Mouse (Mus musculus): ENCODE data around the gene Cxcr4.

The Cxcr4 gene

GRCm38 (mm10) chr1:128602018-128602687 lies 10.1 kb upstream of the Cxcr4 start:
- in situ Hi-C loops (cut with MboI; ENCODE audit: low pct_unique_long_range_greater_than_20kb in 1 of 2, low sequenced_read_pairs in 2 of 2, unreplicated experiment in 1 of 2) = no loop called here

GRCm38 (mm10) chr1:128601307-128601706 lies 9.2 kb upstream of the Cxcr4 start:
- in situ Hi-C loops (cut with MboI; ENCODE audit: low pct_unique_long_range_greater_than_20kb in 1 of 2, low sequenced_read_pairs in 2 of 2, unreplicated experiment in 1 of 2) = no loop called here

- in situ Hi-C loops (cut with MboI; ENCODE audit: low pct_unique_long_range_greater_than_20kb in 1 of 2, low sequenced_read_pairs in 2 of 2, unreplicated experiment in 1 of 2) = no loop called here
These were observed 8.5 kb upstream of the Cxcr4 start for GRCm38 (mm10) chr1:128600549-128600948.

GRCm38 (mm10) chr1:128597209-128597782 lies 5.2 kb upstream of the Cxcr4 start:
- in situ Hi-C loops (cut with MboI; ENCODE audit: low pct_unique_long_range_greater_than_20kb in 1 of 2, low sequenced_read_pairs in 2 of 2, unreplicated experiment in 1 of 2) = no loop called here

- in situ Hi-C loops (cut with MboI; ENCODE audit: low pct_unique_long_range_greater_than_20kb in 1 of 2, low sequenced_read_pairs in 2 of 2, unreplicated experiment in 1 of 2) = no loop called here
These were observed 3.4 kb upstream of the Cxcr4 start for GRCm38 (mm10) chr1:128595528-128595927.

- in situ Hi-C loops (cut with MboI; ENCODE audit: low pct_unique_long_range_greater_than_20kb in 1 of 2, low sequenced_read_pairs in 2 of 2, unreplicated experiment in 1 of 2) = no loop called here
These were observed 3.0 kb upstream of the Cxcr4 start for GRCm38 (mm10) chr1:128595105-128595420.

- in situ Hi-C loops (cut with MboI; ENCODE audit: low pct_unique_long_range_greater_than_20kb in 1 of 2, low sequenced_read_pairs in 2 of 2, unreplicated experiment in 1 of 2) = no loop called here
These were observed 2.4 kb upstream of the Cxcr4 start for GRCm38 (mm10) chr1:128594353-128595104.

- in situ Hi-C loops (cut with MboI; ENCODE audit: low pct_unique_long_range_greater_than_20kb in 1 of 2, low sequenced_read_pairs in 2 of 2, unreplicated experiment in 1 of 2) = no loop called here
These were observed 938 bp upstream of the Cxcr4 start for GRCm38 (mm10) chr1:128592961-128593501.

GRCm38 (mm10) chr1:128591721-128592210 lies 327 bp downstream of the Cxcr4 start:
- in situ Hi-C loops (cut with MboI; ENCODE audit: low pct_unique_long_range_greater_than_20kb in 1 of 2, low sequenced_read_pairs in 2 of 2, unreplicated experiment in 1 of 2) = no loop called here

GRCm38 (mm10) chr1:128590816-128591720 lies 1.0 kb downstream of the Cxcr4 start:
- in situ Hi-C loops (cut with MboI; ENCODE audit: low pct_unique_long_range_greater_than_20kb in 1 of 2, low sequenced_read_pairs in 2 of 2, unreplicated experiment in 1 of 2) = no loop called here

GRCm38 (mm10) chr1:128590011-128590410 lies 2.1 kb downstream of the Cxcr4 start:
- in situ Hi-C loops (cut with MboI; ENCODE audit: low pct_unique_long_range_greater_than_20kb in 1 of 2, low sequenced_read_pairs in 2 of 2, unreplicated experiment in 1 of 2) = no loop called here

- in situ Hi-C loops (cut with MboI; ENCODE audit: low pct_unique_long_range_greater_than_20kb in 1 of 2, low sequenced_read_pairs in 2 of 2, unreplicated experiment in 1 of 2) = no loop called here
These were observed 2.6 kb downstream of the Cxcr4 start for GRCm38 (mm10) chr1:128589488-128589887.

GRCm38 (mm10) chr1:128588337-128588736 lies 3.8 kb downstream of the Cxcr4 start:
- in situ Hi-C loops (cut with MboI; ENCODE audit: low pct_unique_long_range_greater_than_20kb in 1 of 2, low sequenced_read_pairs in 2 of 2, unreplicated experiment in 1 of 2) = no loop called here

GRCm38 (mm10) chr1:128586928-128587780 lies 4.9 kb downstream of the Cxcr4 start:
- in situ Hi-C loops (cut with MboI; ENCODE audit: low pct_unique_long_range_greater_than_20kb in 1 of 2, low sequenced_read_pairs in 2 of 2, unreplicated experiment in 1 of 2) = no loop called here

- in situ Hi-C loops (cut with MboI; ENCODE audit: low pct_unique_long_range_greater_than_20kb in 1 of 2, low sequenced_read_pairs in 2 of 2, unreplicated experiment in 1 of 2) = no loop called here
These were observed 5.7 kb downstream of the Cxcr4 start for GRCm38 (mm10) chr1:128586162-128586927.

GRCm38 (mm10) chr1:128585396-128586161 lies 6.5 kb downstream of the Cxcr4 start:
- in situ Hi-C loops (cut with MboI; ENCODE audit: low pct_unique_long_range_greater_than_20kb in 1 of 2, low sequenced_read_pairs in 2 of 2, unreplicated experiment in 1 of 2) = no loop called here
